Mouse (Mus musculus): Measurements from ENCODE around the gene 1700022I11Rik. TPM values are rescaled to one million over a fixed set of nuclear protein-coding genes. Genes with fewer than 3 reads are reported as not detected.

The 1700022I11Rik gene
- polyA plus RNA-seq (2017; shearing (Covaris generic)): not detected

DNA sequence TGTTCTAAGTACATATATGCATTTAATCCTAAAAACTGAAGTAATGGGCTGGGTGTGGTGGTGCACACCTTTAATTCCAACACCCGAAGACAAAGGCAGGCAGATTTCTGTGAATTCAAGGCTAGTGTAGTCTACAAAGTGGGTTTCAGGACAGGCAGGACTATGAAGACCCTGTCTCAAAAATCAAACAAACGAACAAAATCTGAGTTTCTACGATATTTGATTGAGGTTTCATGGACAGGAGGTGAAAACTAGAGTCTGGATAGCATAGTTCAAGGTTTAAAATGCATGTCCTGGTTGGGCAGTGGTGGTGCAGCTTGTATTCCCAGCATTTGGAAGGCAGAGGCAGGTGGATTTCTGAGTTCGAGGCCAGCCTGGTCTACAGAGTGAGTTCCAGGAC is at the start of gene 1700022I11Rik:
Gene 1700022I11Rik (plus strand): TSS at position 301 of the 400 bp plus-strand sequence.

DNA sequence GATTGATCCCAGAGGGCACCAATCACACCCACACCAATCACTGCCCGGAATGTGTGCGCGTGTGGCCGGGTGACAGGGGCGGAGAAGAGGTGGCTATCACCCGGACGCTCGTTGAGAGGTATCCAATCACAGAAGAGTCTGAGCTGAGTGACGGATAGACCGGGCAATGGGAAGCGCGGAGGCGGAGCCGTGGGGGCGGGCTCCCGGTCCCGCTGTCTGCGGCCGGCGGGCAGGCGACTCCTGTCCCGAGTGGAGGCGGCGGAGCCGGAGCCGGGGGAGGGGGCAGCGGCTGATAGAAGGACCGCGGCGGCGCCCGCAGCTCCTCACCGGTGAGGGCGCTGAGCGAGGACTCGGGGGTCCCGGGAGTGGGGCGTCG is 19.7 kb upstream of the 1700022I11Rik start, which contains the start of gene Dnajb5:
Gene Dnajb5 (plus strand): TSS at position 139 of the 376 bp plus-strand sequence.

GRCm38 (mm10) chr4:43000141-43000986 is 31.0 kb downstream of the 1700022I11Rik start, which contains the start of gene Vcp:
Vcp (minus strand) TSS chr4:43000507.

DNA sequence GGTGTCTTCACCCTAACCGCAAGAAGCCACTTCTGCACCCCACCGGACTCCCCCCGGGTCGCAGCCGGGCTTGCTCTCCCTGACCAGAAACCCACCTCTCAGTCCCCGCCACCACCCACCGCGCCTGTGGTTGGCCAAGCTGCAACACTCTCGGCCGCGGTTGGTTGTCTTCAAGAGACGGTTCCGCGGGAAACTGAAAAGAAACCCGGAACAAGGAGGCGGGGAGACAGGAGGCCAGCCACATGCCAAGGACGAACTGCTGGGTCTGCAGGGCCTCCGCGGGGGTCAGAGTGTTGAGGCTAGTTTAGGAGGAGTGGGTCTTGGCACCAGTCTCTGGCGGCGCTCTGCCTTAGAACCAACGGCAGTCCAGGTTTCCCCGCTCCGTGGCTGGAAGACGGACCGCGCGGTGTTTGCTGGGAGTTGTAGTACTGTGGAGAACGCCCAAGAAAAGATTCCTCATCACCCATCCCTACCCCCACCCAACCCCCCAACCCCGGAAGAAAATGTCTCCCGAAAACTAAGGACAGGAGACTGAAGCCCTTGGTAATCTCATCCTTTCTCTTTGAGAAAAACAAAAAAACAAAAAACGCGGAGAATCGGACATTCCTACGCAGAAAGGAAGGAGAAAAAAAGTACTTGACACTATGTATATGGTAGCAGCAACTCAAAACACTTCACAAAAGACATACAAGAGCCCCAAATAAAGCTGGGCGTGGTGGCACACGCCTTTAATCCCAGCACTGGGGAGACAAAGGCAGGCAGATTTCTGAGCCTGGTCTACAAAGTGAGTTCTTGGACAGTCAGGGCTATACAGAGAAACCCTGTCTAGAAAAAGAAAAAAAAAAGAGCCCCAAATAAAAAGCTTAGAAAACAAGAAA is 41.0 kb downstream of the 1700022I11Rik start, which contains the start of gene Fancg:
Gene Fancg (minus strand): TSS at position 346 of the 878 bp plus-strand sequence.

DNA sequence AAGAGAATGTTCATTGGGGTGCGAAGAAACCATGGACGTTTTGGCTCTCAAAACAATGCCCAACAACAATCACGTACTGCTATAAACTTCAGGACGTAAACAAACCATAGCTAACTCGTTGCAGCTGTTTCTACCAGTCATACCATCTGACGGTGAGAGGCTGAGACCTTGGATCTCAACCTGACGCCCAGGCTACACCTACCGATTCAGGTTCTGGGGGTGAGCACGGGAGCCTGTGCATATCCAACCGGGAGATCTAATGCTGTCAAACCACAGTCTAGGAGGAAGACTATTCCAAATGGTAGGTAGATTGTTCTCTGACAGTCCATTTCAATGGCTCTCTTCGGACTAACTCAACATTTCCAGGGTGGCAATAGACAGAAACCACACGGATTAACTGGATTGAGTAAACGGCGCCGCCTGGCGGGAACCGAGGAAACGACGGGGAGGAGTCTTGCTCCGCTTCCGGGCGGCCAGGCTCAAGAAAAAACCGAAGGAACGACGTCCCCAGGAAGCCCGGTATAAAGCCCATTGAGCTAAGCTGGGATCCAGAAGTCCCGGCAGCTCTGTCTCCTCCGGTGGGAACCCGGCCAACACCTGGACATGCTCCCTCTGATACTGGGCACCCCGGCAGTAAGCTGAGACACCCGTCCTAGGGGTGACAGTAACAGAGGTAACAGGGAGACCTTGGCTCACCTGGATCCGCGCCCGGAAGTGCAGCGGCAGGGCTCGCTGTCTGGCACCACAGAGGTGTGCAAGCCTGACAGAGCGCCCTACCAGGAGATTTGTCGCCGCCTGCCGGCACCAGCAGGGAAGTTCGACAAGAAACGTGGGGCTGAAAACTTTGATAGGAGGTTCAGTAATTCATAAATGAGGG is 55.9 kb downstream of the 1700022I11Rik start, which contains the start of gene Pigo:
Gene Pigo (minus strand): TSS at position 736 of the 877 bp plus-strand sequence.

GRCm38 (mm10) chr4:43031237-43031995 is 62.0 kb downstream of the 1700022I11Rik start, which contains the start of gene Stoml2:
Stoml2 (minus strand) TSS chr4:43031710.

Other genes with a start within 250 kb of the 1700022I11Rik start
- not detected for gene 4930578G10Rik, start 234.1 kb upstream of the 1700022I11Rik start, polyA plus RNA-seq (2017; shearing (Covaris generic))
- gene Ccl19, start 213.0 kb upstream of the 1700022I11Rik start, polyA plus RNA-seq (2017; shearing (Covaris generic)): not detected
- gene Ccl21a, start 195.6 kb upstream of the 1700022I11Rik start, polyA plus RNA-seq (2017; shearing (Covaris generic)): not detected
- not detected for gene Fam205a1, start 115.7 kb upstream of the 1700022I11Rik start, polyA plus RNA-seq (2017; shearing (Covaris generic))
- not detected for gene Gm12394, start 112.8 kb upstream of the 1700022I11Rik start, polyA plus RNA-seq (2017; shearing (Covaris generic))
- not detected for gene Fam205c, start 95.4 kb upstream of the 1700022I11Rik start, polyA plus RNA-seq (2017; shearing (Covaris generic))
- not detected for gene Phf24, start 52.9 kb upstream of the 1700022I11Rik start, polyA plus RNA-seq (2017; shearing (Covaris generic))
- gene Dnajb5, start 19.8 kb upstream of the 1700022I11Rik start, polyA plus RNA-seq (2017; shearing (Covaris generic)): 38.1 TPM
- 266 TPM for gene Vcp, start 30.9 kb downstream of the 1700022I11Rik start, polyA plus RNA-seq (2017; shearing (Covaris generic))
- 19.4 TPM for gene Fancg, start 40.9 kb downstream of the 1700022I11Rik start, polyA plus RNA-seq (2017; shearing (Covaris generic))
- 53.9 TPM for gene Pigo, start 56.2 kb downstream of the 1700022I11Rik start, polyA plus RNA-seq (2017; shearing (Covaris generic))
- gene Stoml2, start 62.1 kb downstream of the 1700022I11Rik start, polyA plus RNA-seq (2017; shearing (Covaris generic)): 70.0 TPM
- 2.4 TPM for gene Fam214b, start 76.6 kb downstream of the 1700022I11Rik start, polyA plus RNA-seq (2017; shearing (Covaris generic))
- gene Unc13b, start 89.3 kb downstream of the 1700022I11Rik start, polyA plus RNA-seq (2017; shearing (Covaris generic)): 0.42 TPM

Data from naive thymus-derived CD4-positive, alpha-beta T cell, adult 5 months (primary cell).